18 mouse cellular contexts compared by ENCODE assay signal in genomic region chr17:13092100-13092764, GRCm38 (mm10). TPM values are rescaled to one million over a fixed set of nuclear protein-coding genes. Genes with fewer than 3 reads are reported as not detected.
DNase-seq lines count a peak whose midpoint lies in the region; ATAC-seq lines count a peak whose summit lies in the region.
"Not testable (repeated sequence)": the region's sequence is repeated elsewhere in the genome, so short reads cannot be mapped to it uniquely, and the experiment has no call there.
"Had no signal": no experiment of that assay in that cellular context is flagged by ENCODE, and none has a peak within 500 bp of the region (broad histone marks: within the 10 kb centered on the region; RNA-seq: fewer than 3 reads in every experiment).

No protein-coding gene starts in this region.

- H3K4me2 ChIP-seq in embryonic facial prominence, embryonic 14.5 days (ENCODE audit: low read depth, low read length); forebrain, embryonic 14.5 days (ENCODE audit: low read length); forebrain, embryonic 16.5 days (ENCODE audit: low read length); kidney, embryonic 15.5 days; midbrain, embryonic 12.5 days (replicated peaks): not testable (repeated sequence)

- H3K27me3 ChIP-seq in embryonic facial prominence, embryonic 14.5 days (replicated peaks; ENCODE audit: control insufficient read depth, insufficient read depth, low read length); forebrain, embryonic 14.5 days (replicated peaks; ENCODE audit: control insufficient read depth, insufficient read depth, low read length); forebrain, embryonic 16.5 days (replicated peaks; ENCODE audit: control insufficient read depth, insufficient read depth, low read length); kidney, embryonic 15.5 days; midbrain, embryonic 12.5 days: not testable (repeated sequence)

- not testable (repeated sequence) for H3K4me1 ChIP-seq in embryonic facial prominence, embryonic 14.5 days (ENCODE audit: control insufficient read depth, insufficient read depth, low read length); forebrain, embryonic 14.5 days (ENCODE audit: control insufficient read depth, insufficient read depth, low read length); forebrain, embryonic 16.5 days (replicated peaks; ENCODE audit: control insufficient read depth, insufficient read depth, low read length); kidney, embryonic 15.5 days; midbrain, embryonic 12.5 days

- not testable (repeated sequence) for H3K9me3 ChIP-seq in embryonic facial prominence, embryonic 14.5 days (ENCODE audit: control insufficient read depth, low read length); forebrain, embryonic 14.5 days (replicated peaks; ENCODE audit: control insufficient read depth, low read length); forebrain, embryonic 16.5 days (ENCODE audit: control insufficient read depth, low read length); kidney, embryonic 15.5 days (replicated peaks); midbrain, embryonic 12.5 days

- not testable (repeated sequence) for H3K9ac ChIP-seq in embryonic facial prominence, embryonic 14.5 days (ENCODE audit: low read depth, low read length); forebrain, embryonic 14.5 days (ENCODE audit: low read length); forebrain, embryonic 16.5 days (replicated peaks; ENCODE audit: low read depth, low read length); kidney, embryonic 15.5 days; midbrain, embryonic 12.5 days (replicated peaks)

- DNase-seq in ES-CJ7 (ENCODE audit: low read depth, low spot score) (peak; percentile 12), ZHBTc4 (ENCODE audit: low read depth, low spot score) (peak; percentile 59)
- peak; percentile 4 for DNase-seq in embryonic facial prominence, embryonic 14.5 days (ENCODE audit: low spot score)
- DNase-seq in forebrain, embryonic 14.5 days (ENCODE audit: low spot score): peak; percentile 2
- DNase-seq in retina, postnatal 1 day: peak; percentile 1

- ATAC-seq in embryonic facial prominence, embryonic 14.5 days (ENCODE audit: low read depth): peak; percentile 67; the same call in 1 of the 2 replicates
- ATAC-seq in forebrain, embryonic 14.5 days: 0 out of 2 replicates have a peak, but pooled peaks have one; percentile 29
- ATAC-seq in forebrain, embryonic 16.5 days: peak; percentile 52; the same call in 1 of the 2 replicates
- ATAC-seq in kidney, embryonic 15.5 days (replicated peaks; ENCODE audit: low FRiP score): 0 out of 2 replicates have a peak, but pooled peaks have one; percentile 58
- ATAC-seq in midbrain, embryonic 12.5 days (ENCODE audit: low FRiP score, low read depth): peak; percentile 56; the same call in 1 of the 2 replicates

- WGBS in embryonic facial prominence, embryonic 14.5 days: 54% methylated on average over 5 of the region's 8 CpGs
- 59% methylated on average over 5 of the region's 8 CpGs for WGBS in forebrain, embryonic 14.5 days
- WGBS in forebrain, embryonic 16.5 days: 43% methylated on average over 5 of the region's 8 CpGs
- 54% methylated on average over 8 of the region's 8 CpGs for WGBS in kidney, embryonic 15.5 days
- WGBS in midbrain, embryonic 12.5 days: 52% methylated on average over 7 of the region's 8 CpGs

- not testable (repeated sequence) for H3K36me3 ChIP-seq in embryonic facial prominence, embryonic 14.5 days (ENCODE audit: control insufficient read depth, insufficient read depth, low read length); forebrain, embryonic 14.5 days (ENCODE audit: control insufficient read depth, insufficient read depth, low read length); forebrain, embryonic 16.5 days (ENCODE audit: control insufficient read depth, insufficient read depth); kidney, embryonic 15.5 days; midbrain, embryonic 12.5 days

- not testable (repeated sequence) for H3K27ac ChIP-seq in embryonic facial prominence, embryonic 14.5 days (replicated peaks; ENCODE audit: low read depth, low read length); forebrain, embryonic 14.5 days (ENCODE audit: low read depth, low read length); forebrain, embryonic 16.5 days (ENCODE audit: low read length); kidney, embryonic 15.5 days; midbrain, embryonic 12.5 days (replicated peaks)

- not testable (repeated sequence) for H3K4me3 ChIP-seq in embryonic facial prominence, embryonic 14.5 days (ENCODE audit: low read depth, low read length); forebrain, embryonic 14.5 days (ENCODE audit: low read depth, low read length); forebrain, embryonic 16.5 days (replicated peaks; ENCODE audit: low read length); kidney, embryonic 15.5 days (replicated peaks); midbrain, embryonic 12.5 days

RNA-seq across cellular contexts. Expression of gene Tcp10b, which starts 31.3 kb away (rescaled TPM):
- 0.39 TPM in 1 of 2 replicates, not detected in the other for polyA plus RNA-seq in embryonic facial prominence, embryonic 14.5 days (2014; fragmentation: Nextera tagmentation; extraction: Ambion mirVana)
- polyA plus RNA-seq in forebrain, embryonic 14.5 days (2014; fragmentation: Nextera tagmentation; extraction: Ambion mirVana): 0.08 and 0.12 TPM in 2 replicates
- polyA plus RNA-seq in forebrain, embryonic 16.5 days (2015; fragmentation: Nextera tagmentation; extraction: Ambion mirVana): 0.17 TPM in 1 of 2 replicates, not detected in the other
- polyA plus RNA-seq in kidney, embryonic 15.5 days (2015; fragmentation: Nextera tagmentation; extraction: Ambion mirVana): 0.14 TPM in 1 of 2 replicates, not detected in the other
- polyA plus RNA-seq in midbrain, embryonic 12.5 days (2016; fragmentation: Nextera tagmentation; extraction: Ambion mirVana): not detected in 2 replicates
- polyA plus RNA-seq: CD4-positive, CD25-positive, alpha-beta regulatory T cell, adult 4 months; embryonic facial prominence, embryonic 10.5 days; embryonic facial prominence, embryonic 12.5 days; erythroblast, embryonic 14.5 days; forebrain, embryonic 10.5 days; forebrain, embryonic 13.5 days had no signal

RNA-seq across cellular contexts. Expression of gene Unc93a, which starts 39.4 kb away (rescaled TPM):
- 0.08 TPM in 1 of 2 replicates, not detected in the other for polyA plus RNA-seq in embryonic facial prominence, embryonic 14.5 days (2014; fragmentation: Nextera tagmentation; extraction: Ambion mirVana)
- not detected in 2 replicates for polyA plus RNA-seq in forebrain, embryonic 14.5 days (2014; fragmentation: Nextera tagmentation; extraction: Ambion mirVana)
- 0.09 and 0.27 TPM in 2 replicates for polyA plus RNA-seq in forebrain, embryonic 16.5 days (2015; fragmentation: Nextera tagmentation; extraction: Ambion mirVana)
- polyA plus RNA-seq in kidney, embryonic 15.5 days (2015; fragmentation: Nextera tagmentation; extraction: Ambion mirVana): not detected in 2 replicates
- polyA plus RNA-seq in midbrain, embryonic 12.5 days (2016; fragmentation: Nextera tagmentation; extraction: Ambion mirVana): not detected in 2 replicates
- polyA plus RNA-seq: CD4-positive, CD25-positive, alpha-beta regulatory T cell, adult 4 months; cerebellum, adult 2 months; cortical plate, adult 2 months; embryonic facial prominence, embryonic 10.5 days; embryonic facial prominence, embryonic 12.5 days; embryonic facial prominence, embryonic 15.5 days; erythroblast, embryonic 14.5 days; forebrain, embryonic 10.5 days; forebrain, embryonic 13.5 days had no signal

RNA-seq across cellular contexts. Expression of gene Gpr31b, which starts 40.1 kb away (rescaled TPM):
- polyA plus RNA-seq in embryonic facial prominence, embryonic 14.5 days (2014; fragmentation: Nextera tagmentation; extraction: Ambion mirVana): not detected in 2 replicates
- 0.19 TPM in 1 of 2 replicates, not detected in the other for polyA plus RNA-seq in forebrain, embryonic 14.5 days (2014; fragmentation: Nextera tagmentation; extraction: Ambion mirVana)
- polyA plus RNA-seq in forebrain, embryonic 16.5 days (2015; fragmentation: Nextera tagmentation; extraction: Ambion mirVana): 0.25 and 0.58 TPM in 2 replicates
- polyA plus RNA-seq in kidney, embryonic 15.5 days (2015; fragmentation: Nextera tagmentation; extraction: Ambion mirVana): 0.13 TPM in 1 of 2 replicates, not detected in the other
- polyA plus RNA-seq in midbrain, embryonic 12.5 days (2016; fragmentation: Nextera tagmentation; extraction: Ambion mirVana): not detected in 2 replicates
- polyA plus RNA-seq: CD4-positive, CD25-positive, alpha-beta regulatory T cell, adult 4 months; cerebellum, adult 2 months; cortical plate, adult 2 months; embryonic facial prominence, embryonic 10.5 days; embryonic facial prominence, embryonic 12.5 days; embryonic facial prominence, embryonic 15.5 days; erythroblast, embryonic 14.5 days; forebrain, embryonic 10.5 days; forebrain, embryonic 13.5 days; frontal cortex, adult 2 months had no signal

Comparison
In these comparisons a context has a peak if more than half of its experiments do, and no peak if none do; other contexts are left out.
1. DNase-seq: peak in every context shown above with its lines; median percentile 59 in ZHBTc4; 12 in ES-CJ7; 4 in embryonic facial prominence, embryonic 14.5 days; 2 in forebrain, embryonic 14.5 days; 1 in retina, postnatal 1 day.